Mouse (Mus musculus) subcutaneous adipose tissue, adult 2 months (tissue): ENCODE measurements around the gene Uvrag. TPM values are rescaled to one million over a fixed set of nuclear protein-coding genes. Genes with fewer than 3 reads are reported as not detected.

ENCODE experiments used
- polyA plus RNA-seq: library from polyadenylated mRNA; depleted of rRNA; stranded (reverse); fragments of >200 nt; gene quantifications from 2 replicates; pipeline ENCODE4 v1.2.3, GENCODE M21; 2012; ENCODE audit warnings: low replicate concordance; rRNA removed

The Uvrag gene
- polyA plus RNA-seq, result 11.7 and 17.4 TPM in 2 replicates

GRCm38 (mm10) chr7:99140984-99141918 lies at the start of gene Uvrag:
Gene Uvrag (minus strand): TSS chr7:99141141.

GRCm38 (mm10) chr7:99182432-99183172 lies 41.7 kb upstream of the Uvrag start, which contains the start of gene Dgat2:
Gene Dgat2 (minus strand): TSS chr7:99182719.

Other genes starting within 250 kb of the Uvrag start
- gene Dgat2, start 41.6 kb upstream of the Uvrag start, polyA plus RNA-seq, result 1,858 and 5,128 TPM in 2 replicates
- gene Mogat2, start 97.5 kb upstream of the Uvrag start, polyA plus RNA-seq, result 29.5 and 87.7 TPM in 2 replicates
- 15.9 and 26.0 TPM in 2 replicates for gene Map6, start 126.3 kb upstream of the Uvrag start, polyA plus RNA-seq
- gene Serpinh1, start 212.1 kb upstream of the Uvrag start, polyA plus RNA-seq, result 979 and 1,229 TPM in 2 replicates
- gene Gdpd5, start 240.3 kb upstream of the Uvrag start, polyA plus RNA-seq, result 23.6 and 29.6 TPM in 2 replicates